In genomic region chr15:99092870-99093269, GRCm38 (mm10) we compare ENCODE assay signal across 8 mouse cellular contexts. TPM values are rescaled to one million over a fixed set of nuclear protein-coding genes. Genes with fewer than 3 reads are reported as not detected.
A peak's percentile ranks its signal among the peaks of the same experiment; 100 is the strongest.
DNase-seq lines count a peak whose midpoint lies in the region; ATAC-seq and TF ChIP-seq lines count a peak whose summit lies in the region.

TSS of gene Dnajc22 (plus strand) at chr15:99093170.

- H3K4me2 ChIP-seq in liver, embryonic 14.5 days (ENCODE audit: low read depth): peak within 1 kb of the TSS; percentile 62

- no peak for TF ChIP-seq EP300 in liver, embryonic 14.5 days (IDR thresholded peaks at IDR 0.05; ENCODE audit: low read depth)

- WGBS in liver, embryonic 14.5 days (ENCODE audit: insufficient replicate concordance): 37% methylated on average over 8 of the region's 8 CpGs

- TF ChIP-seq CTCF in testis, adult 2 months (IDR thresholded peaks at IDR 0.05; ENCODE audit: control insufficient read depth, insufficient read depth, insufficient replicate concordance, low read depth, low read length): no peak
- no peak for TF ChIP-seq CTCF in liver, embryonic 14.5 days (IDR thresholded peaks at IDR 0.05; ENCODE audit: low read depth)

- H3K4me1 ChIP-seq in testis, adult 2 months (ENCODE audit: control insufficient read depth, insufficient read depth, low read length): peaks cover 26% of the 10 kb centered on the region
- H3K4me1 ChIP-seq in liver, embryonic 14.5 days (replicated peaks; ENCODE audit: control insufficient read depth in 2 of 2, insufficient read depth in 2 of 2, low read length in 1 of 2): peaks cover 0 to 4% of the 10 kb centered on the region in 2 experiments; a peak in 2 of 4 replicates

- ATAC-seq in liver, embryonic 14.5 days (ENCODE audit: insufficient read depth): no peak

- H3K9me3 ChIP-seq in liver, embryonic 14.5 days (ENCODE audit: control insufficient read depth, low read length): no peaks in the 10 kb centered on the region

- no peak within 1 kb of the TSS for H3K27ac ChIP-seq in testis, adult 2 months (ENCODE audit: control insufficient read depth, insufficient read depth, low read depth, low read length)
- H3K27ac ChIP-seq in liver, embryonic 14.5 days: no peak within 1 kb of the TSS

- peaks cover 25% of the 10 kb centered on the region for H3K27me3 ChIP-seq in testis, adult 2 months (ENCODE audit: control insufficient read depth, insufficient read depth, low read length)
- H3K27me3 ChIP-seq in liver, embryonic 14.5 days (ENCODE audit: control insufficient read depth, insufficient read depth, low read length): peaks cover 98% of the 10 kb centered on the region

- H3K4me3 ChIP-seq in testis, adult 2 months (ENCODE audit: control insufficient read depth, low read depth, low read length): peak within 1 kb of the TSS; percentile 67
- H3K4me3 ChIP-seq in liver, embryonic 14.5 days (ENCODE audit: insufficient read depth in 1 of 2, low read depth in 2 of 2, low read length in 2 of 2): peak within 1 kb of the TSS in 1 of 2 experiments; percentile 42; a peak in 3 of 4 replicates

- TF ChIP-seq POLR2A in testis, adult 2 months (IDR thresholded peaks at IDR 0.05; ENCODE audit: control insufficient read depth, low read depth, low read length): no peak

- DNase-seq in embryo, embryonic 11 days: peak; percentile 18
- no peak for DNase-seq in embryo, embryonic 9.5 days (ENCODE audit: extremely low spot score)
- no peak for DNase-seq in testis, postnatal 14 days (ENCODE audit: low spot score)
- no peak for DNase-seq in liver, embryonic 14.5 days (ENCODE audit: low read depth in 3 of 3, low spot score in 3 of 3)
- no peak for DNase-seq in MN1 (ENCODE audit: low spot score)
- no peak for DNase-seq in cerebellum, postnatal 4 days (ENCODE audit: low spot score in 2 of 2)
- DNase-seq in cerebellum, postnatal 25 days: no peak

- no peak within 1 kb of the TSS for H3K9ac ChIP-seq in liver, embryonic 14.5 days (replicated peaks)

- no peaks in the 10 kb centered on the region for H3K36me3 ChIP-seq in testis, adult 2 months (ENCODE audit: control insufficient read depth, insufficient read depth, low read length)
- no peaks in the 10 kb centered on the region for H3K36me3 ChIP-seq in liver, embryonic 14.5 days (replicated peaks; ENCODE audit: control insufficient read depth, insufficient read depth, low read depth)

RNA-seq across cellular contexts. Expression of gene Dnajc22, which starts in this region (rescaled TPM):
- polyA plus RNA-seq in testis, adult 2 months (2012; rRNA removed): 4.1 TPM in 2 replicates
- polyA plus RNA-seq in liver, embryonic 14.5 days (2012; rRNA removed): 11.4 and 12.1 TPM in 2 replicates
- 10.9 and 11.6 TPM in 2 replicates for polyA plus RNA-seq in liver, embryonic 14.5 days (2014; fragmentation: Nextera tagmentation; extraction: Ambion mirVana)
